Mouse (Mus musculus): Measurements from ENCODE around the gene Galnt10. TPM values are rescaled to one million over a fixed set of nuclear protein-coding genes. Genes with fewer than 3 reads are reported as not detected.

Gene Galnt10
- polyA plus RNA-seq, 1 experiment from 2014 or later, result 22.9 TPM

DNA sequence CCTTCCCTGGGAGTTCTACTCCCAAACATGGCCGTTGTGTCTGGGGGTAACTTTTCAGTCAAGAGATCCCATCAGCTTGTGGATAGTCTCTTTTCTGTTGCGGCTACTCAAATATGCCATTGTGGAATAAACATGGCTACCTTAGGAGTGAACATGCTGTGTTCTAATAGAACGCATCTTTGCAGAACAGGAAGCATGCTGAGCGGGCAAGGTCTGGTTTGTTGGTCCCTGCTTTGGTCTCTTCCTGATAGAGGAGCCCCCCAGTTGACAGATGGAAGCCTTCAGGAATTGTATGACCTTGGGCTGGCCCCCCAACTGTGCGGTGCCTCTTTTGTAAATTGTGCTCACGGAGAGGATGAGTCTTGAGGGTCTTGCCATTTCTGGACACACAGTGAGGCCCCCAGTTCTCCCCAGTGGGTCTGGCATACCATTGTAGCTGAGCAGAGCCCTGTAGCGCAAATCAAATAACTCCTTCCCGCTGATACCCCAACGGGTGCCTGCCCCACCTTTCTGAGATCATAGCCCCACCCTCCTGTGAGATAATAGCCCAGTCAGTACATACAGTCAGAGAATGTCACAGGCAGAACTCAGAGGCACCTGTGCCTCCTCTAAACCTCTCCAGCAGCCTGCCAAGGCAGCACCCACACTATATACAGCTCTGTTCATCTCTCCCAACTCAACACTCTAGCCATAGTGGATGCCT, 12.3 kb downstream of the Galnt10 start:
- DNase-seq (ENCODE audit: low spot score), result no peak

DNA sequence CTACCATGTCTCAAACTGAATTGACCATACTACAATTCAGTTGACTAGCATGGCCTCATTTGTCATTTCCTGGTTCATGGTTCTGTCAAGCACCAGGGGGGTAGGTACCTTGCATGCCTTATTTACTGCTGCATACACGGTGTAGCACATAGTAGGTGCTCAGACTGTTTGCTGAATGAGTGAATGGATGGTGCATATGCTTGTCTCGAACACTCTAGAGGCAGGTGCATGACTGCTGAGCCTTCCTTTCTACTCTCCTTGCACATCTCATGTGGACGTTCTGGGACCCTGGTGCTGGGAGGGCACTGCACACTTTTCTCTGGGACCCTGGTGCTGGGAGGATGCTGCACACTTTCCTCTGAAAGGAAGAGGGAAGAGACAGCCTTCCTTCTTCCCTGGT, 13.0 kb downstream of the Galnt10 start:
- DNase-seq (ENCODE audit: low spot score), result no peak

DNA sequence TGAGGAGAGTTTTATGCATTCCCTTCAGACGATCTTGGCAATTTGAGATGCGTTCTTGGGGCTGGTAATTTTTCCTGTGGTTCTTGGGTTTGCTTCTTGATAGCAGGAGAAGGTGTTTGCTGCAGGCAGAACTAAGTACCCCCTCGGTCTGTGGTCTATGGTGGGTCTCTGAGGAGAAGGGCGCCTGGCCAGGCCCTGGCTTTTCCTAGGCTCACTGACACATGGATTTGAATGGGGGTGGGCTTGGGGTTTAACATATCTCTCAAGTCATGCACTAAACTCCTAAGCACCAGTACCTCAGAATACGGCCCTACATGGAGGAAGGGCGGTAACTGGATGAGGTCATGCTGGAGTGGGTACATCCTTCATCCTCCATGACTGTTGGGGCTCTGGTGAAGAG, 13.5 kb downstream of the Galnt10 start:
- no peak for DNase-seq (ENCODE audit: low spot score)

DNA sequence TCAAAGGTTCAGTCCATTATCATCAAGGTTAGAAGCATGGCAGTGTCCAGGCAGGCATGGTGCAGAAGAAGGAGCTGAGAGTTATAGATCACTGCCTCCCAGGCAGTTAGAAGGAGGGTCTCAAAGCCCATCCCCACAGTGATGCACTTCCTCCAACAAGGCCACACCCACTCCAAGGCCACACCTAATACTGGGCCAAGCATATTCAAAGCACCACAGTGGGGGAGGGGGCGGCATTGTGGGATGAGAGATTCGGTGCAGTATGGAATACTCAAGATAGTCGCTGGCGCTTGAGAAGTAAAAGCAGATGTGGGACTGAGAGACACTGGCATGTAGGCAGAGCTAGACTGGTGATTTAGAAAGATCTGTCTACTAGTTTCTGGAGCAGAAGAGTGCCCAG, 14.9 kb downstream of the Galnt10 start:
- no peak for DNase-seq (ENCODE audit: low spot score)

DNA sequence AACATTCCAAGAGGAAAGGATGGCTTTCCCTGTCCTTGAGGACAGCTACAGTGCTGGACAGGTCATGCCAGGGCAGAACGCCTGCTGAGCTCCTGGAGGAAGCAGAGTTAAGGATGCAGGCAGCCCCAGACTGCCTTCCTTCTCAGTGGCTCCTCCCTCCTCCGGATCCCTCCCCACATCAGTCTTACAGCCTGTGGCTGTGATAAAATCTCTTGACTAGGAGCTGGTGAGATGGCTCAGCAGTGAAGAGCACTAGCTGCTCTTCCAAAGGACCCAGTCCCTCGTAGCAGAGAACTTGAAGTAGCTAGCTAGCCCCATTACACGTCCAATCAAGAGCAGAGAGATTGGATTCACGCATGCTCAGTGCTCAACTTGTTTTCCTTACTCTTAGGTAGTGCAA, 15.6 kb downstream of the Galnt10 start:
- peak; percentile 52 for DNase-seq (ENCODE audit: low spot score)

DNA sequence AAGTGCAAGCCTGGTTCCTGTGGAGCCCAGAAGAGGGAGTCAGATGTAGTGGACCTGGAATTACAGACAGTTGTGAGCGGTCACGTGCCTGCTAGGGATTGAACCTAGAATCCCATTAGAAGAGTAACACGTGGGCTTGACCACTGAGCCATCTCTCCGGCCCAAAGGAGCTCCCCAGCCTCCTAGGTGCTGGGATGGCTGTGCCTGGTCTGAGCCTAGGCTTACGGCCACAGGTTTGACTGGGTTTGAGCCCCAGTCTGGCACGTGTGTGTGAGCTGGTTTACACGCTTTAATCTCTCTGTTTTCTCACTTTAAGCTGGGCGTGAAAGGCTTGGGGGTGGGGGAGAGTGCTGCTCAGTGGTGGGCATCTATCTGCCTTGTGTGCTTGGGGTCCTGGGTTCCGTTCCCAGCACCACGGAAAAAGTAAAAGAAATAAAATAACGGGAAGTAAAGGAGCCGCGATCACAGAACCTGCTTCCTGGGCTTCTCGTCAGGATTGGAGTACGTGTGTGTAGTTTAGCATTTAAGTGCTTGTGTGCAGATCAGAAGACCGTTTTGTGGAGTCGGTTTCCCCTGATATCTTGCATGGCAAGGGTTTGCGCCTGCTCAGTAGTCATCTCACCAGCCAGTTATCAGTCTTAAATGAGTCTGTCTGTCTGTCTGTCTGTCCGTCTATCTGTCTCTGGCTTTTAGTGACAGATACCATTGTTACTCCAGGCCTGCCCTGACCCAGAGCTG, 16.4 kb downstream of the Galnt10 start:
- DNase-seq (ENCODE audit: low spot score), result no peak

DNA sequence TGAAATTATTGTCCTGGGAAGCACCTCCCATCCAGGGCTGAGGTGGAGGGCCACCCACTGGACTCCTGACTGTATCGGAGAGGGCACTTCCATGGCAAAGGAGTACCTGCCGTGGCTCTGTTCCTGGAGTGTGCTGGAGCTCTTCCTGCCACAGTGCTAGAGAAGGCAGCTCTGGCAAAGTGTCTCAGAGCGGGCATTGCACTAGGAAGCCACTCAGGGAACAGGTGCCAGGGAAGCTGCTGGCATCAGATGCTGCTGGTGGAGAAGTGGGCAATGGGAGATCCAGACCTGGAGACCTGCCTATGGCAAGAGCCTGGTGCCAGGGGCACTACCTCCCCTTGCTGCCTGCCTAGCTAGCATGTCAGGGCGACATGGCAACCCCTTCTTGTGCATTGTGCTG, 17.0 kb downstream of the Galnt10 start:
- no peak for DNase-seq (ENCODE audit: low spot score)

DNA sequence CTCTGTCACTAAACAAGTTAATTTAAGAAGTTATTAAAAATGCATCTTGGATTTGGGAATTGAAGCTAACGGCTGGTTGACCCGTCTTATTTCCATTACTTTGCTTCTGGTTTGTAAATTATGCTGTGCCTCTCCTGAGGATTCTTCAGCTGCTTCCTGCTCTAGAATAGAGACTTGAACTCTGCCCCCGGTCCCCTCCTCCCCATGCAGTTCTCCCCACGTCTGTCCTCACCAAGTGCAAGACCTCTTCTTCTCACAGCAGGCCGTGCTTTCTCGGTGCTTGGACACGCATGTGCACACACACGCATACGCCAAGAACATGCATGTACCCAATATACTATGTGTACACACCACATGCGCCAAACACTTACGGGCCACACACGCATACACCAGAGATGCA, 18.0 kb downstream of the Galnt10 start:
- no peak for DNase-seq (ENCODE audit: low spot score)

DNA sequence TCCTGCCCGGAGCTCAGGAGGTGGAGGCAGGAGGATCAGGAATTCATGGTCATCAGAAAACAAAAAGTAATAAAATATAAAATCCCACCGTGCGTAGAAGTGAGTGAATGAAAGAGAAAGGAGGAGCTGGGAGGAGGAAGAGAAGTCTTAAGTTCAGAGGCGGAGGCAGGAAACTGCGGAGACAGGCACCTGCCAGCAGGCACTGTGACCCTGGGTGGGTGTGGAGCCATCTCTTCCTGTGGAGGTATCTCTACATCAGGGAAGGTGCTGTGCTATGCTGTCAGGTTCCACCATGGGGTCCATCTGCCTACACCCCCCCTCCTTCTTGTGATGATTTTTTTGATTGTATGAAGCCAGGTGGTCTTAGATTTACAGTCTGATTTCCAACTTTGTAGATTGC, 19.5 kb downstream of the Galnt10 start:
- DNase-seq (ENCODE audit: low spot score), result peak; percentile 81

DNA sequence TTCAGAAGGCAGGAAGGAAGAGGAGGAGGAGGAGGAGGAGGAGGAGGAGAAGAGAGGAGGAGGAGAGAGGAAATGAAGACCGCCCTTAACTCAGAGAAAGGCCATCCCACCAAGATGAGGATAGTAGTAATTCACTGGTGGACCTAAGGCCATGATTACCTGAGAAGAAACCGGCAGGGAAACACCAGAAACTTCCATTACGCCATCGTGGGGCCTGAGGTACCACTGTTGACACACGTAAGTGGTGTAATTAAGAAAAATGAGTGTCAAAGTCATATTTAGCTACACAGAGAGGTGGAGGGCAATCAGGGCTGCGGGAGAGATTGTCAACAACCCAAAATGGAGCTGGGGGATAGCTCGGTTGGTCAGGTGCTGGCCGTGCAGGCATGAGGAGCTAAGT, 23.0 kb downstream of the Galnt10 start:
- no peak for DNase-seq (ENCODE audit: low spot score)

DNA sequence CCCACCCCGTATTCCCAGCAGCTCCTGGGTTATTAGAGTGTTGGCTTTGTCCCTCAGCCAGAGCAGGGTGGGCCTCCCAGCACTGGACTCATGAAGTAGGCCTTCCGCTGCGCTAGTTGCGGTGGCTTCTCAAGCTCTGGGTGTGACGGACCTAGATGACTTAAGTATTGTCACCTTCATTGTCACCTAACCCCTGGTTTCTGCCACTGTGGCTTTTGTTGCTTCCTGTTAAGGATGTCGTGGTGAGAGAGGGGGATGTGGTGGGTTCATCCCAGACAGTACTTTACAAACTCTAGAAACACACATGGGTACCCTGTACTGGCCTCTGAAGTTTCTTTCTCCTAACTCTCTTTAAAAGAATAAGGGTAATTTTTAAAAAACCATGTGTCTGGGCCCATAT, 24.3 kb downstream of the Galnt10 start:
- peak; percentile 76 for DNase-seq (ENCODE audit: low spot score)

DNA sequence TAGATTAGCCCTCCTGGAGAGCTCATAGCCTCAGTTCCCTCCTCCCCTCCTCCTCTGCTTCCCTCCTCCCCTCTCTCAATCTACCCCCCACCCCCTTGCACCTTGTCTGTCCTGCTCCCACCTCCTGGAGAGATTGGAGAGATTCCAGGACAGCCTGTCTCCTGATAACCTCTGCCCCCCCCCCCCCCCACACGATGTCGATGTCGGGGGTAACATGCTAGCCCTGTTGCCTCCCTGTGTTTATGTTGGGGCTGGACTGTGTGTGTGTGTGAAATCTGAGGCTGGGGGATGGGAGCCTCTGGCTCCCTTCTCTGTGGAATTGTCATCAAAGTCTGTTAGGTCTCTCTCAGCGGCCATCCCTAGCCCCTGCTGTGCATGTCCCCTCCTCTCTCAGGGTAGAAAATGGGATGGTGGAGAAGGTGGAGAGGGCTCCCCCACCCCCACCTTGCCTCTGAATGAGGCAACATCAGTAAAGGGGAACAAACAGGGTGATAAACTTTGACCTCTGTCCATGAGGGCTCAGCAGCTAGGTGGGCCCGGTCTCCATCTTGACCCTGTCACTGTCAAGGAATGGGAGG, 26.0 kb downstream of the Galnt10 start:
- DNase-seq (ENCODE audit: low spot score), result no peak

DNA sequence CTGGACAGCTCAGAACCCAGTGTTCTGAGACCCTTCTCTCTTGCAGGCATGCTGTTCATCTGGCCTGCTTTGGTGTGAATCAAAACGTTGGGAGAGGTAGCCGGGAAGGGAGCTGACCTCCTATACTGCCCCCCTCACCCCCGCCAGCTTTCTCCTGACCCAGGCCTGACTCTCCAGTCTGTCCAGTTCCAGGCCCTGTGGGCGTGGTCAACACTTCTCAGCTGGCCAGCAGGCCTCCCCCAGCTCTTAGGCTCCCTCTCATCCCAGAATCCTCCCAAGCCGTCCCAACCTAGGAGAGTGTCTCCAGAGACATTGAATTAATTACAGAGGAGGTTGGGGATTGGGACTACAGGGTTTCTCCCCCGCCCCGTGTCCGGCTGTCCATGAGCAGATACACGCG, 26.6 kb downstream of the Galnt10 start:
- DNase-seq (ENCODE audit: low spot score), result no peak

DNA sequence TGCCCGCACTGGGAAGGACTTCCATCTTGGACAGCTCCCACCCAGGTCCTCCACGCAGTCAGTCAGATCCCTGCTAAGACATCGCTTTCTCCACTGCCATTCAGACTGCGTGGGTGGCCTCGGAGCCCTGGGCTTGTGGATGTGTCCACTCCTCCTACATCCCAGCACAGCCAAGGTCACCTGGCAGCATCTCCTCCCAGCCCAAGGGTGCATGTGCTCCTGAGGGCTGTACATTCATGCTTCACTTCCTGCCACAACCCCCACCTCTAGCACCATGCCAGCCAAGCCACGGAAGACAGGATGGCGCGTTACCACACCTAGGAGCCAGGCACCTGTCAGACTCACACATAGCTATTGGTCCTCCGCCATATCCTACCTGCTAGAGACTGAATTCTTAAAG, 27.8 kb downstream of the Galnt10 start:
- DNase-seq (ENCODE audit: low spot score), result peak; percentile 67

DNA sequence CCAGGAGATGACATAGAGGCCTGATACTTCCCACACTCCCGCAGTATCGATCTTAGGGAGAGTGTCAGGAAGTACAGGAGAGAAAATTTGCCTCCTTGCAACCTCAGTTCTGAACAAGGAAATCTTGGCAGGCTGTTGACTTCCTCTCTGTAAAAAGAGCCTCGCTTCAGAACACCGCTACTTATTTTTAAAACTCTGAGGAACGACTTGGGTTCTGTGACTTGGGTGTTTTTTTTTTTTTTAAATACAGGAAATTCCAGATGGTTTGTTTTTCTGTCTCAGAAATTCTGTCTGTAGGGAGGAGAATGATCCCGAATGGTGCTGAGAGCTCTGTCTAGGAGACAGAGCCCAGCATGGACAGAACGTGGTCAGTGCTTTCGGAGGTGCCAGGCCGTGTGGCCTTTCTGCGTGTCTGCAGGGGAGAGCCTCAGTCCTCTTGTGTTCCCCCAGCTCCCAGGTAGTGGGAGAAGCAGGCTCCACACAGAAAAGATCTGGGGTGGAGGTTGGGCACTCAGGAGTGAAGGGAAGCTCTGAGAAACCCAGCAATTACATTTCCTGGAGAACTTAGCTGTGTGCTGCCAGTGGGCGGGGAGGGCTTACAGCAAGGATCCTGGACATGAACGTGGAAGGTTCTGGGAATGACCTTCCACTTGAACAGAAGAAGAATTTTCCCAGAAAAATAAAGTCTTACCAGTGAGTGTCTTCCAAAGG, 28.9 kb downstream of the Galnt10 start:
- no peak for DNase-seq (ENCODE audit: low spot score)

DNA sequence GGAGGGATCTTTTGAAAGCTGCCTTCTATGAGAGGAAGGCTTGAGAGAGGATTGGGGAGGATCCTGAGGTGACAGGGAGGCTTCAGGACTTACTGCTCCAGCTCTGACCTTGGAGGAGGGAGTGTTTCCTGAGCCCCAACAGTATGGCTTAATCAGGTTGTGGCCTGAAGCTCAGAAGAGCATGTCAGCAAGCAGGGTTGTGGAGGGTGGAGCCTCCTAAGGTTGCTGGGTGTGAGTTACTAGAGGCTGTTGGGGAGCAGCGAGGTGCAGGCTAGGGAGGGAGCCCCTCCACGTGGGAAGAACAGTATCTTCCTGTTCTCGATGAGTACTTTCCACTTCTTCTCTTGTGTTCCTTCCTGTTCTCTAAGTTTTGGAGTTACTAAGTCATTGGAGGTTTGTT, 32.0 kb downstream of the Galnt10 start:
- DNase-seq (ENCODE audit: low spot score), result no peak

DNA sequence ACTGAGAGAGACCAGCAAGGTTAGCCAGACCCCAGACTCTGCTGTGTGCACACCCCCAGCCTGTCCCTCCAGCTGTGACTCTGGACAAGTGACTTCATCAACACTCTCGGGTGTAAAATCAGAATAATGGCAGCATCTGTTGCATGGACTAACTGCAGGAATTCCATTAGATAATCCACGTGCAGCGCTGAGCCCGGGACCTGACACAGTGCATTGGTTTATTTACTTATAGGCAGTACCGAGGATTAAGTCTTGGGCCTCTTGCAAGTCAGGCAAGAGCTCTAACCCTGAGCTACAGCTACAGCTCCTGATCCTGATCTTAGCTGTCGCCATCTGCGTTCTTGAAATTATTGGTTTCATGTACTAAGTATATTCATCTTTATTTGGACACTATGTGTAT, 37.3 kb downstream of the Galnt10 start:
- DNase-seq (ENCODE audit: low spot score), result no peak

DNA sequence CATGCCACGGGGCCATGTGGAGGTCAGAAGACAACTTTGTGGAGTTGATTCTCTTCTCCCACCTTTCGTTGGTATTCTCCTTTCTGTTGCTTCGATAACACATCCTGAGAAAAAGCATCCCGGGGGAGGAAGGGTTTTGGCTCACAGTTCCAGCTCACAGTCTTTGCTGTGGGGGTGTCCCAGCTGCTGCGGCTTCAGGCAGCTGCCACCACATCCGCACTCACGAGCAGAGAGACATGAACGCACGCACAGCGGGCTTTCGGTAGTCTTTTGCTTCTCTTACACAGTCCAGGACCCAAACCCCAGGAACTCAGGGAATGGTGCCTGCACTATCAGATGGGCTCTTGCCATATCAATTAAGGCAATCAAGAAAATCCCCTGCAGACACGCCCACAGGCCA, 37.9 kb downstream of the Galnt10 start:
- DNase-seq (ENCODE audit: low spot score), result peak; percentile 32

DNA sequence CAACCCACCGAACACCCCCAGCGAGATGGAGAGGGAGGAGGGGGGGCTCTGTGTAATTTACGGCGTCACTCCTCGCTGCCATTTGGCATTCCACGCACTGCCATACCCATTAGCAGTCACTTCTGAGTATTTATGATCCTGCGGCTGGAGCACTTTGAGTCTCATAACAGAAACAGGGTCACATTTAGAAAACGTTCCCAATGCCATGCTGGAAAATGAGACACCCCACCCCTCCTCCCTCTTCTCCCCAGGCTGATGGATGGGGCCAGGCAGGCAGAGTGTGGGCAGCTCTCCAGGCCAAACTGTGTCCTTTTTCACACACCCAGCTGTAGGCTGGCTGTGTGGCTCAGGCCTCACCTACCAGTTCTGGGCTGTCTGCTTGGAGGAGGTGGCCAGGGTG, 38.7 kb downstream of the Galnt10 start:
- no peak for DNase-seq (ENCODE audit: low spot score)

DNA sequence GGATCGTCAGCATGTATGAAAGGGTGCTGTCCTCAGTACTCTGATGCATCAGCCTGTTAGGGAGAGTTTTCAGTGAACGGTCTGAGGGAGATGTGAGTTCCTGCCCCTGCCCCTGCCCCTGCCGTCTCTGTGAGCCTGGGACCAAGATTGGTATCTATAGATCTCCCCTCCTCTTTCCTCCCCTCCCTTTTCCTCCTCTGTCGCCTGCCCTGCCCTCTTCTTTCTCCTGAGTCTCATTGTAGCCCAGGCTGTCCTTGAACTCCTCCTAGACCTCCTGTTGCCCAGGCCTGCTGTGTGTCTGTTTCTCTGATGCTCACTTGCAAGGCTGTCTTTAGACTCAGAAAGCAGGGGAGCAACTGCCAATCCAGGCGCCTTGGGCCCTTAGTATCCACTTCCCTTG, 39.6 kb downstream of the Galnt10 start:
- DNase-seq (ENCODE audit: low spot score), result no peak

DNA sequence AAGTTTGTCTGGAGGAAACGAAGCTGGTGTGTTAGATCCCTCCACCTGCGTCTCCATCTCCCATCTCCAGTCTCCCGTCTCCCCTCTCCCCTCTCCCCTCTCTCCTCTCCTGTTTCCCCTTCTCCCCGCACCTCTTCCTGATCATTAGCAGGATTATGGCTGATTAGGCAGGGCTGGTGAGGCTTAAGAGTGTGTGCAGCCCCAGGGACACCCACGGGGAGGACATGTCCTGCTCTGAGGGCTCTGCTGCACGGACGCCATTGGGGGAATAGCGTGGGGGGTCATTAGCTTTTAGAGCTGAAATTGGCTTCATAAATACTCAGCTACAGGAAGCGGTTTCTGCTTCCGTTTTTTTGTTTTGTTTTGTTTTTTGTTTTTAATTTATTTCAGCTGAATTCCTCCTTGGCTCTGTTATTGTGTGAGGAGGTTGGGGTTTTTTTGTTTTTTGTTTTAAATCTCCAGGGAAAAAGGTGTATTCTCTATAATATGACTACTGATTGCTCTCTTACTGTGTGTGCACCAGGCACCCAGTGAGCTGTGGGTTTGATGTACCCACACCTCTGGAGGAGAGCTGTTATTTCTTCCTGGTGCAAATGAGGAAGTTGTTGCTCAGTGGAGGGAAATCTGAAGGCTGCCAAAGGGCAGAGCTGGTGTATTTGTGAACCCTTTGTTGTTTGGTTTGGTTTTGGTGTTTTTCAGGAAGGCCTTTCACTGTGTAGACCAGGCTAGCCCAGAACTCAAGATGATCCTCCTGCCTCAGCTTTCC, 40.6 kb downstream of the Galnt10 start:
- DNase-seq (ENCODE audit: low spot score), result peak; percentile 37

Measured in thymus, postnatal 0 days (tissue).